ENCODE assay signal across 9 mouse cellular contexts in genomic region chr5:13125241-13125692, GRCm38 (mm10). TPM values are rescaled to one million over a fixed set of nuclear protein-coding genes. Genes with fewer than 3 reads are reported as not detected.
DNase-seq lines count a peak whose midpoint lies in the region; ATAC-seq and TF ChIP-seq lines count a peak whose summit lies in the region.
"Had no signal": no experiment of that assay in that cellular context is flagged by ENCODE, and none has a peak within 500 bp of the region (broad histone marks: within the 10 kb centered on the region; RNA-seq: fewer than 3 reads in every experiment).

TSS of gene Sema3a (plus strand) at chr5:13125414.

- H3K9ac ChIP-seq in hindbrain, embryonic 15.5 days = no peak within 1 kb of the TSS
- no peak within 1 kb of the TSS for H3K9ac ChIP-seq in midbrain, postnatal 0 days (replicated peaks; ENCODE audit: low read length, poor library complexity, severe bottlenecking)

- peaks cover 8% of the 10 kb centered on the region; the same call in 1 of the 2 replicates for H3K4me1 ChIP-seq in hindbrain, embryonic 15.5 days (replicated peaks)
- no peaks in the 10 kb centered on the region for H3K4me1 ChIP-seq in midbrain, postnatal 0 days (ENCODE audit: insufficient read depth, low read length)

- no peaks in the 10 kb centered on the region for H3K36me3 ChIP-seq in hindbrain, embryonic 15.5 days
- H3K36me3 ChIP-seq in midbrain, postnatal 0 days (ENCODE audit: insufficient read depth, low read length) = no peaks in the 10 kb centered on the region

- H3K27me3 ChIP-seq in hindbrain, embryonic 15.5 days = no peaks in the 10 kb centered on the region
- H3K27me3 ChIP-seq in midbrain, postnatal 0 days (ENCODE audit: insufficient read depth, low read length) = no peaks in the 10 kb centered on the region

- 50% methylated on average over 13 of the region's 13 CpGs for WGBS in hindbrain, embryonic 15.5 days
- 54% methylated on average over 13 of the region's 13 CpGs for WGBS in midbrain, postnatal 0 days

- ATAC-seq in hindbrain, embryonic 15.5 days (ENCODE audit: low FRiP score, low read depth) = peak; percentile 83
- ATAC-seq in midbrain, postnatal 0 days (ENCODE audit: low FRiP score) = peak; percentile 41; the same call in 1 of the 2 replicates
- ATAC-seq in megakaryocyte, adult 5-6 weeks (ENCODE audit: poor library complexity, severe bottlenecking) = no peak

- H3K9me3 ChIP-seq in hindbrain, embryonic 15.5 days = no peaks in the 10 kb centered on the region
- no peaks in the 10 kb centered on the region for H3K9me3 ChIP-seq in midbrain, postnatal 0 days (ENCODE audit: low read length)

- H3K4me3 ChIP-seq in hindbrain, embryonic 15.5 days = peak within 1 kb of the TSS; percentile 17
- 0 out of 2 replicates have a peak within 1 kb of the TSS, but pooled peaks have one; percentile 10 for H3K4me3 ChIP-seq in midbrain, postnatal 0 days (ENCODE audit: low read depth, low read length)
- H3K4me3 ChIP-seq: heart, adult 2 months had no signal

- TF ChIP-seq CTCF in midbrain, postnatal 0 days (IDR thresholded peaks at IDR 0.05) = no peak

- no peak within 1 kb of the TSS for H3K27ac ChIP-seq in hindbrain, embryonic 15.5 days (replicated peaks)
- H3K27ac ChIP-seq in midbrain, postnatal 0 days (ENCODE audit: low read depth, low read length) = no peak within 1 kb of the TSS
- H3K27ac ChIP-seq: heart, adult 2 months had no signal

- H3K4me2 ChIP-seq in hindbrain, embryonic 15.5 days = peak within 1 kb of the TSS; percentile 43
- peak within 1 kb of the TSS; percentile 30 for H3K4me2 ChIP-seq in midbrain, postnatal 0 days (ENCODE audit: low read depth, low read length, poor library complexity, severe bottlenecking)

- DNase-seq in kidney, postnatal 10 days = peak; percentile 6
- DNase-seq in kidney, adult 11 months = no peak
- peak; percentile 78 for DNase-seq in embryo, embryonic 10.5 days (ENCODE audit: low spot score)
- peak; percentile 19 for DNase-seq in midbrain, postnatal 0 days (ENCODE audit: low spot score)
- no peak for DNase-seq in urinary bladder, postnatal 14 days (ENCODE audit: low spot score)
- DNase-seq in urinary bladder, postnatal 10 days (ENCODE audit: low spot score) = no peak
- DNase-seq: heart, adult 2 months had no signal

RNA-seq across cellular contexts. Expression of gene Sema3a, which starts in this region (rescaled TPM):
- 22.2 and 23.0 TPM in 2 replicates for polyA plus RNA-seq in hindbrain, embryonic 15.5 days (2015; fragmentation: Nextera tagmentation; extraction: Ambion mirVana)
- 12.1 and 13.7 TPM in 2 replicates for total RNA-seq in midbrain, postnatal 0 days (2014; rRNA removed)
- polyA plus RNA-seq in midbrain, postnatal 0 days (2015; fragmentation: Nextera tagmentation; extraction: Ambion mirVana) = 4.4 and 4.8 TPM in 2 replicates
- total RNA-seq in megakaryocyte, adult 5-6 weeks (2015) = not detected in 2 replicates
- not detected in 2 replicates for total RNA-seq in megakaryocyte, adult 5-6 weeks (2017)

Comparison
In these comparisons a context has a peak if more than half of its experiments do, and no peak if none do; other contexts are left out.
1. RNA of gene Sema3a (total RNA-seq): 12.1 to 13.7 TPM in midbrain, postnatal 0 days; not detected in megakaryocyte, adult 5-6 weeks; every median in the first group is over 10 times any median in the second.
2. DNase-seq: peak in kidney, postnatal 10 days (single experiment), embryo, embryonic 10.5 days (single experiment) and midbrain, postnatal 0 days (single experiment); none in kidney, adult 11 months (single experiment), urinary bladder, postnatal 14 days (single experiment) and urinary bladder, postnatal 10 days (single experiment).